Mouse (Mus musculus) liver, embryonic 15.5 days (tissue): ENCODE results near the gene Wdr89. TPM values are rescaled to one million over a fixed set of nuclear protein-coding genes. Genes with fewer than 3 reads are reported as not detected.
"Not testable (repeated sequence)": the region's sequence is repeated elsewhere in the genome, so short reads cannot be mapped to it uniquely, and the experiment has no call there.

Experiments
- ATAC-seq: fragments of 200-750 bp; cut with Nextera tagmentation; 2 replicates; pipeline ENCODE4 v1.8.0; 2017; ENCODE audit warnings: moderate number of reproducible peaks, mild to moderate bottlenecking, moderate library complexity; ENCODE audit not compliant: insufficient read depth
- H3K27ac ChIP-seq: fragments of 300-500 bp; sonication (generic); replicated peaks from 2 replicates; pipeline ENCODE4 v1.5.1; 2015; ENCODE audit warnings: mild to moderate bottlenecking, inconsistent platforms
- H3K27me3 ChIP-seq: fragments of 300-500 bp; sonication (generic); 2 replicates; pipeline ENCODE4 v1.6.1; 2015; ENCODE audit warnings: mild to moderate bottlenecking, inconsistent platforms
- H3K36me3 ChIP-seq: fragments of 300-500 bp; sonication (generic); replicated peaks from 2 replicates; pipeline ENCODE4 v1.6.1; 2015; ENCODE audit warnings: moderate library complexity, mild to moderate bottlenecking, inconsistent platforms
- H3K4me1 ChIP-seq: fragments of 300-500 bp; sonication (generic); replicated peaks from 2 replicates; pipeline ENCODE4 v1.6.1; 2015; ENCODE audit warnings: inconsistent platforms
- H3K4me2 ChIP-seq: fragments of 300-500 bp; sonication (generic); 2 replicates; pipeline ENCODE4 v1.6.1; 2015; ENCODE audit warnings: moderate library complexity, mild to moderate bottlenecking, inconsistent platforms
- H3K4me3 ChIP-seq: fragments of 300-500 bp; sonication (generic); replicated peaks from 2 replicates; pipeline ENCODE4 v1.5.1; 2015; ENCODE audit warnings: mild to moderate bottlenecking, inconsistent platforms
- H3K9ac ChIP-seq: fragments of 300-500 bp; sonication (generic); 2 replicates; pipeline ENCODE4 v1.6.1; 2015; ENCODE audit warnings: moderate library complexity, mild to moderate bottlenecking, inconsistent platforms
- H3K9me3 ChIP-seq: fragments of 300-500 bp; sonication (generic); replicated peaks from 2 replicates; pipeline ENCODE4 v1.6.1; 2016; ENCODE audit warnings: inconsistent platforms
- WGBS: fragments of 180-500 bp; shearing (Covaris S2); methylation state at CpG from one replicate; pipeline ENCODE4 v1.1.7; 2015; ENCODE audit warnings: mixed read lengths; ENCODE audit not compliant: insufficient replicate concordance; 5-methylcytosine and 5-hydroxymethylcytosine counted together
- polyA plus RNA-seq: library from polyadenylated mRNA; unstranded; fragments of >200 nt; fragmentation: Nextera tagmentation; extraction: Ambion mirVana; gene quantifications from 2 replicates; pipeline ENCODE4 v1.2.1, GENCODE M21; 2015

The Wdr89 gene
- polyA plus RNA-seq, 1 experiment from 2014 or later: 3.6 TPM

GRCm38 (mm10) chr12:75695845-75696244 is 26.5 kb upstream of the Wdr89 start:
- not testable (repeated sequence) for H3K4me2 ChIP-seq, ATAC-seq, H3K27ac ChIP-seq, H3K36me3 ChIP-seq, H3K9ac ChIP-seq, H3K4me1 ChIP-seq, H3K27me3 ChIP-seq, H3K9me3 ChIP-seq, H3K4me3 ChIP-seq
- WGBS: 88% methylated on average over 1 of the region's 1 CpGs

- 62% methylated on average over 2 of the region's 2 CpGs for WGBS
- Histone ChIP-seq H3K9ac (no peak overlapping the region), H3K27ac (no peak overlapping the region)
Observed at GRCm38 (mm10) chr12:75689003-75689402, 19.7 kb upstream of the Wdr89 start.

GRCm38 (mm10) chr12:75687314-75687713 is 18.0 kb upstream of the Wdr89 start:
- Histone ChIP-seq H3K4me1 (no peaks in the 10 kb centered on the region), H3K27me3 (no peaks in the 10 kb centered on the region), H3K4me3 (no peak overlapping the region), H3K9ac (no peak overlapping the region), H3K36me3 (no peaks in the 10 kb centered on the region), H3K4me2 (no peak overlapping the region), H3K27ac (no peak overlapping the region), H3K9me3 (no peaks in the 10 kb centered on the region)
- 26% methylated on average over 4 of the region's 4 CpGs for WGBS
- ATAC-seq: no peak

More at GRCm38 (mm10) chr12:75689003-75689402, 19.7 kb upstream of the Wdr89 start:
- Histone ChIP-seq H3K9me3 (no peaks in the 10 kb centered on the region), H3K36me3 (no peaks in the 10 kb centered on the region), H3K4me1 (no peaks in the 10 kb centered on the region), H3K4me2 (no peak overlapping the region), H3K27me3 (no peaks in the 10 kb centered on the region), H3K4me3 (no peak overlapping the region)
- ATAC-seq: no peak

- H3K9me3 ChIP-seq, H3K4me1 ChIP-seq, H3K9ac ChIP-seq, ATAC-seq, H3K27ac ChIP-seq, H3K4me2 ChIP-seq, H3K36me3 ChIP-seq, H3K4me3 ChIP-seq, H3K27me3 ChIP-seq: not testable (repeated sequence)
- 55% methylated on average over 4 of the region's 4 CpGs for WGBS
Observed at GRCm38 (mm10) chr12:75684026-75684425, 14.7 kb upstream of the Wdr89 start.

- H3K4me2 ChIP-seq: no peak overlapping the region
- no peak overlapping the region for H3K27ac ChIP-seq
- no peak overlapping the region for H3K4me3 ChIP-seq
- no peaks in the 10 kb centered on the region for H3K36me3 ChIP-seq
- H3K9me3 ChIP-seq: no peaks in the 10 kb centered on the region
- H3K27me3 ChIP-seq: no peaks in the 10 kb centered on the region
- no peak for ATAC-seq
- no peaks in the 10 kb centered on the region for H3K4me1 ChIP-seq
- WGBS: 67% methylated on average over 4 of the region's 4 CpGs
- no peak overlapping the region for H3K9ac ChIP-seq
Observed at GRCm38 (mm10) chr12:75683598-75683997, 14.3 kb upstream of the Wdr89 start.

- ATAC-seq: no peak
Observed at GRCm38 (mm10) chr12:75682842-75683241, 13.5 kb upstream of the Wdr89 start.

GRCm38 (mm10) chr12:75681101-75681500 is 11.8 kb upstream of the Wdr89 start:
- Histone ChIP-seq H3K27me3 (no peaks in the 10 kb centered on the region), H3K9me3 (no peaks in the 10 kb centered on the region), H3K9ac (no peak overlapping the region), H3K36me3 (no peaks in the 10 kb centered on the region), H3K4me2 (no peak overlapping the region), H3K27ac (no peak overlapping the region), H3K4me3 (no peak overlapping the region), H3K4me1 (no peaks in the 10 kb centered on the region)
- 70% methylated on average over 4 of the region's 4 CpGs for WGBS
- ATAC-seq: no peak

More at GRCm38 (mm10) chr12:75682842-75683241, 13.5 kb upstream of the Wdr89 start:
- Histone ChIP-seq H3K4me2 (no peak overlapping the region), H3K4me3 (no peak overlapping the region), H3K36me3 (no peaks in the 10 kb centered on the region), H3K27me3 (no peaks in the 10 kb centered on the region), H3K4me1 (no peaks in the 10 kb centered on the region), H3K27ac (no peak overlapping the region), H3K9me3 (no peaks in the 10 kb centered on the region), H3K9ac (no peak overlapping the region)
- WGBS: 60% methylated on average over 2 of the region's 2 CpGs

- Histone ChIP-seq H3K27me3 (no peaks in the 10 kb centered on the region), H3K4me3 (no peak overlapping the region), H3K4me1 (no peaks in the 10 kb centered on the region), H3K4me2 (no peak overlapping the region), H3K27ac (no peak overlapping the region), H3K9me3 (no peaks in the 10 kb centered on the region), H3K36me3 (no peaks in the 10 kb centered on the region), H3K9ac (no peak overlapping the region)
- no peak for ATAC-seq
- WGBS: 82% methylated on average over 4 of the region's 4 CpGs
Observed at GRCm38 (mm10) chr12:75678393-75678792, 9.1 kb upstream of the Wdr89 start.

- Histone ChIP-seq H3K27me3 (no peaks in the 10 kb centered on the region), H3K36me3 (no peaks in the 10 kb centered on the region), H3K4me2 (no peak overlapping the region), H3K9ac (no peak overlapping the region), H3K27ac (no peak overlapping the region), H3K4me3 (no peak overlapping the region), H3K9me3 (no peaks in the 10 kb centered on the region), H3K4me1 (peaks cover 31% of the 10 kb centered on the region)
- ATAC-seq: no peak
- 77% methylated on average over 4 of the region's 4 CpGs for WGBS
Observed at GRCm38 (mm10) chr12:75672630-75673029, 3.3 kb upstream of the Wdr89 start.

- H3K9ac ChIP-seq: no peak overlapping the region
- no peaks in the 10 kb centered on the region for H3K36me3 ChIP-seq
- H3K4me2 ChIP-seq: no peak overlapping the region
- no peaks in the 10 kb centered on the region for H3K27me3 ChIP-seq
- no peaks in the 10 kb centered on the region for H3K9me3 ChIP-seq
- WGBS: 67% methylated on average over 3 of the region's 3 CpGs
- H3K4me3 ChIP-seq: no peak overlapping the region
- H3K27ac ChIP-seq: no peak overlapping the region
- peaks cover 34% of the 10 kb centered on the region for H3K4me1 ChIP-seq
- no peak for ATAC-seq
Observed at GRCm38 (mm10) chr12:75671759-75672315, 2.5 kb upstream of the Wdr89 start.

GRCm38 (mm10) chr12:75670611-75671010 is 1.3 kb upstream of the Wdr89 start:
- H3K36me3 ChIP-seq: no peaks in the 10 kb centered on the region
- peak overlapping the region; percentile 75 for H3K4me2 ChIP-seq
- H3K4me3 ChIP-seq: peak overlapping the region; percentile 68
- no peaks in the 10 kb centered on the region for H3K9me3 ChIP-seq
- H3K9ac ChIP-seq: peak overlapping the region; percentile 59
- peak overlapping the region; percentile 80; the same call in 1 of the 2 replicates for H3K27ac ChIP-seq
- 81% methylated on average over 6 of the region's 6 CpGs for WGBS
- no peak for ATAC-seq
- H3K27me3 ChIP-seq: no peaks in the 10 kb centered on the region
- peaks cover 41% of the 10 kb centered on the region for H3K4me1 ChIP-seq

GRCm38 (mm10) chr12:75668916-75669257 is 450 bp downstream of the Wdr89 start:
- peak overlapping the region; percentile 71 for H3K4me3 ChIP-seq
- no peaks in the 10 kb centered on the region for H3K36me3 ChIP-seq
- no peaks in the 10 kb centered on the region for H3K9me3 ChIP-seq
- H3K9ac ChIP-seq: peak overlapping the region; percentile 70
- ATAC-seq: peak; percentile 23
- H3K27ac ChIP-seq: peak overlapping the region; percentile 84
- WGBS: under 1% methylated on average over 9 of the region's 9 CpGs
- peak overlapping the region; percentile 94 for H3K4me2 ChIP-seq
- H3K27me3 ChIP-seq: no peaks in the 10 kb centered on the region
- peaks cover 41% of the 10 kb centered on the region for H3K4me1 ChIP-seq
